Mouse (Mus musculus) embryonic facial prominence, embryonic 10.5 days (tissue): Measurements from ENCODE around the gene Picalm. TPM values are rescaled to one million over a fixed set of nuclear protein-coding genes. Genes with fewer than 3 reads are reported as not detected.

Experiments used
- DNase-seq: peaks from one replicate; pipeline ENCODE4 v3.0.0-alpha.2; 2017; ENCODE audit warnings: low spot score
- H3K27ac ChIP-seq: fragments of 300-500 bp; sonication (generic); replicated peaks from 2 replicates; pipeline ENCODE4 v1.5.1; 2016; ENCODE audit warnings: mild to moderate bottlenecking
- H3K27me3 ChIP-seq: fragments of 300-500 bp; sonication (generic); replicated peaks from 2 replicates; pipeline ENCODE4 v1.6.1; 2016; ENCODE audit warnings: low read depth, mild to moderate bottlenecking; ENCODE audit not compliant: poor library complexity, severe bottlenecking
- H3K36me3 ChIP-seq: fragments of 300-500 bp; sonication (generic); replicated peaks from 2 replicates; pipeline ENCODE4 v1.6.1; 2016; ENCODE audit warnings: mild to moderate bottlenecking, moderate library complexity
- H3K4me1 ChIP-seq: fragments of 300-500 bp; sonication (generic); 2 replicates; pipeline ENCODE4 v1.6.1; 2016
- H3K4me3 ChIP-seq: fragments of 300-500 bp; sonication (generic); 2 replicates; pipeline ENCODE4 v1.5.1; 2016; ENCODE audit warnings: mild to moderate bottlenecking, moderate library complexity
- H3K9me3 ChIP-seq: fragments of 300-500 bp; sonication (generic); 2 replicates; pipeline ENCODE4 v1.6.1; 2016; ENCODE audit warnings: mild to moderate bottlenecking
- WGBS: fragments of 180-500 bp; shearing (Covaris S2); methylation state at CpG from one replicate; pipeline ENCODE4 v1.1.7; 2016; 5-methylcytosine and 5-hydroxymethylcytosine counted together
- polyA plus RNA-seq: library from polyadenylated mRNA; unstranded; fragments of >200 nt; fragmentation: Nextera tagmentation; extraction: Ambion mirVana; gene quantifications from 2 replicates; pipeline ENCODE4 v1.2.1, GENCODE M21; 2016

Picalm gene
- polyA plus RNA-seq, 1 experiment from 2014 or later = 29.0 TPM

DNA sequence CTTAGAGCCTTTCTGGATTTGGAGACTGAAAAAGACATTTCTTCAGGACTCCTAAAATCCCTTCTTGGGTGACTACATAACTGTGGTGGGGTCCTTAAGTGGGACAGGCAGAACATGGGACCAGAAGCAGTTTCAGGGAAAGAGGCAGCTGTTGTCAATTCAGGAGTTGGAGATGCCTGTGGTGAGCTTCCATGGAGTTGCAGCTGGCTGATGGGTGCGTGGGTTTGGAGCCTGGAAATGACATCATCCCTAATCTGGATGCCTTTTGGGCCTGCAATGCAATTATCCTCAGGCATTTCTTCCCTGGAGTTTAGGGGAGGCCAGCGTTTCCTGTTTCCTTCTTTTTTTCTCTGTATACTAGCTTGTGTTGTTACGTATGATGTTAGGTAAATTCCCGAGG is 103.9 kb downstream of the Picalm start:
- H3K9me3 ChIP-seq = no peaks in the 10 kb centered on the region
- no peaks in the 10 kb centered on the region; the same call in 1 of the 2 replicates for H3K27me3 ChIP-seq
- H3K36me3 ChIP-seq = no peaks in the 10 kb centered on the region
- peaks cover 27% of the 10 kb centered on the region for H3K4me1 ChIP-seq
- DNase-seq = peak; percentile 26
- H3K4me3 ChIP-seq = no peak overlapping the region
- peak overlapping the region; percentile 19; the same call in 1 of the 2 replicates for H3K27ac ChIP-seq
- 48% methylated on average over 4 of the region's 4 CpGs for WGBS

DNA sequence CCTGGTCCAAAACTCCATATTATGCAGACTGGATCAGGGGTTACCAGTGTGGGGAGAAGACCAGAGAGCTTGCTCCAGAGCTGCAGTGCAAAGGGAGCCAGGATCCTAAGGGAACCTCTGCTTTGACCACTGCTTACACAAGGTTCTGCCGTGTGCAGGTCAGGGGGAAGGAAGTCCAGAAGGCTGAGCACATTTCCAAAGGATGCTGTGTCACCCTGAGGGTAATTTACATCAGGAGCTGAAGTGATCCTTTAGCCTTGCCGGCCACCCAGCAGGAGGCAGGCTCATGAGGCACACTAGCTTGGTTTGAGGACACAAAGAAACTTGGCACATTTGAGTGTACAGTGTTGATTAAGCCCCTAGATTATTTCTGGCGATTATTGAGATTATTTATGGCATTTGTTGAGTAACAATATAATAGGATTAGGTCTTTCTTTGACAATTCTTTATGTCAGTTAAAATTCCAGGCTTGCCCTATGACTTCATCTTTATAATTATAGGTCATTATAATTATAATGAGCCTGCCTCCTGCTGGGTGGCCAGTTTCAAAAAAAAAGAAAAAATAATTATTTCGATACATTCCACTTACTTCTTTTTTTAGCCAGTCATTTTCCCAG is 106.4 kb downstream of the Picalm start:
- no peaks in the 10 kb centered on the region for H3K9me3 ChIP-seq
- H3K36me3 ChIP-seq = no peaks in the 10 kb centered on the region
- peaks cover 18% of the 10 kb centered on the region for H3K4me1 ChIP-seq
- 50% methylated on average over 4 of the region's 4 CpGs for WGBS
- DNase-seq = no peak
- no peak overlapping the region for H3K27ac ChIP-seq
- no peak overlapping the region for H3K4me3 ChIP-seq
- H3K27me3 ChIP-seq = no peaks in the 10 kb centered on the region; the same call in 1 of the 2 replicates

GRCm38 (mm10) chr7:90243151-90243550 is 113.1 kb downstream of the Picalm start:
- 93% methylated on average over 6 of the region's 6 CpGs for WGBS
- Histone ChIP-seq H3K27ac (no peak overlapping the region), H3K9me3 (no peaks in the 10 kb centered on the region), H3K4me1 (peaks cover 8% of the 10 kb centered on the region), H3K27me3 (no peaks in the 10 kb centered on the region), H3K36me3 (no peaks in the 10 kb centered on the region), H3K4me3 (no peak overlapping the region)
- DNase-seq = no peak

DNA sequence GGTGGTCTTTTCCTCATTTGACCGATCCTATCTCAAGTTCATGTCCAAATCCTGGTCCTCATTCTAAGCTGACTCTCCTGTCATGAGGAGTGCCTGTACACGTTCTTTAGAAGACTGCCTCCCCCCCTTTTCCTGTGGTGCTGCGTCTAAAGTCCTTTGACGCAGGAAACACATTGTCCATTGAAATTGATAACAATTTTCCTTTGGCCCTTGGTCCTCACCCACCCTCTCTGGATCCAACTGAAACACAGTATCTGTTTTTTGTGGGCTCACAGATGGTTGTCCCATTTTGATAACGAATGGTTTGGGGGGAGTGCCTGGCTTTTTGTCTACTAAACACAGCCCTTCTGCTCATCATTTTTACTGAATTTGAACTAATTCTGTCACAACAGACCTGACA is 113.6 kb downstream of the Picalm start:
- DNase-seq = no peak
- Histone ChIP-seq H3K27me3 (no peaks in the 10 kb centered on the region), H3K36me3 (no peaks in the 10 kb centered on the region), H3K27ac (no peak overlapping the region), H3K9me3 (no peaks in the 10 kb centered on the region), H3K4me1 (peaks cover 5% of the 10 kb centered on the region), H3K4me3 (no peak overlapping the region)
- WGBS = 85% methylated on average over 5 of the region's 5 CpGs

DNA sequence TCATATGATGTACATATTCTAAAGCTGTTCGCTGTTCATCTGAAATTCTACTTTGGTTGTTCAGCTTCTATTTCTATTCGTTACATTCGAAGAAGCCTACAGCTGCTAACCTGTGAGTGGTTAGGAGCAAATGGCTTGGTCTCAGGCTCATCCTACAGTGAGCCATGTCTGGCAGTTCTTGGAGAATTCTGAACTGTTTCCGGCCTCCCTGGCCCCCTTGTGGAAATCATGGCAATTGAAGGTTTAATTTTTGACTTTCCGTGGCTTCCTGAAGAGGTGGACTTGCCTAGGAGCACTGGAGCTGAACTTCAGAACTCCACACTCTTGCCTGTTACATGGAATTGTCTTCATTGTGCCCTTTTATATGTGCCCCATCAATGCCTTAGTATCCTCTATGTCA is 122.9 kb downstream of the Picalm start:
- Histone ChIP-seq H3K4me1 (no peaks in the 10 kb centered on the region), H3K4me3 (no peak overlapping the region), H3K36me3 (no peaks in the 10 kb centered on the region), H3K27ac (no peak overlapping the region), H3K9me3 (no peaks in the 10 kb centered on the region), H3K27me3 (no peaks in the 10 kb centered on the region)
- DNase-seq = peak; percentile 21
- WGBS = 77% methylated on average over 5 of the region's 5 CpGs

GRCm38 (mm10) chr7:90258701-90259100 is 128.7 kb downstream of the Picalm start:
- WGBS = 91% methylated on average over 2 of the region's 2 CpGs
- Histone ChIP-seq H3K4me1 (peaks cover 5% of the 10 kb centered on the region; the same call in 1 of the 2 replicates), H3K36me3 (no peaks in the 10 kb centered on the region), H3K27me3 (no peaks in the 10 kb centered on the region), H3K4me3 (no peak overlapping the region), H3K27ac (no peak overlapping the region), H3K9me3 (no peaks in the 10 kb centered on the region)
- DNase-seq = no peak

DNA sequence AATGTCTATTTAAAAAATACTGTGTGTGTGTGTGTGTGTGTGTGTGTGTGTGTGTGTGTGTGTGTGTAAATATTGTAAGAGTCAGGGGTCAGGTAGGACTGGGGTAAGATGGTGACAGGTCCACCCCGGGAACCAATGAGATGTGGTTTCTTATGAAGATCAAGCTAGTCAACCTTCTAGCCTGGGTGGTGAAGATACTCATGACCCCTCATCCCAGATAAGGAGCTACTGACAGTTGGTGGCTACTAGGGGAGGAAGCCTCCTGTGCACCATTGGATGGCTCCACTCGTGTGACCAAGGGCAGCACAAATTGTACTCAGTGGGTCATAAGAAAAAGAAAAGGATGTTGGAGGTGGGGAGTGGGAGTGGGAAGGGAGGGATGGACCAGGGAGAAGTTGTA is 129.9 kb downstream of the Picalm start:
- peaks cover 5% of the 10 kb centered on the region; the same call in 1 of the 2 replicates for H3K4me1 ChIP-seq
- H3K4me3 ChIP-seq = no peak overlapping the region
- H3K9me3 ChIP-seq = no peaks in the 10 kb centered on the region
- no peaks in the 10 kb centered on the region for H3K36me3 ChIP-seq
- no peaks in the 10 kb centered on the region for H3K27me3 ChIP-seq
- DNase-seq = no peak
- 86% methylated on average over 2 of the region's 2 CpGs for WGBS
- H3K27ac ChIP-seq = no peak overlapping the region

DNA sequence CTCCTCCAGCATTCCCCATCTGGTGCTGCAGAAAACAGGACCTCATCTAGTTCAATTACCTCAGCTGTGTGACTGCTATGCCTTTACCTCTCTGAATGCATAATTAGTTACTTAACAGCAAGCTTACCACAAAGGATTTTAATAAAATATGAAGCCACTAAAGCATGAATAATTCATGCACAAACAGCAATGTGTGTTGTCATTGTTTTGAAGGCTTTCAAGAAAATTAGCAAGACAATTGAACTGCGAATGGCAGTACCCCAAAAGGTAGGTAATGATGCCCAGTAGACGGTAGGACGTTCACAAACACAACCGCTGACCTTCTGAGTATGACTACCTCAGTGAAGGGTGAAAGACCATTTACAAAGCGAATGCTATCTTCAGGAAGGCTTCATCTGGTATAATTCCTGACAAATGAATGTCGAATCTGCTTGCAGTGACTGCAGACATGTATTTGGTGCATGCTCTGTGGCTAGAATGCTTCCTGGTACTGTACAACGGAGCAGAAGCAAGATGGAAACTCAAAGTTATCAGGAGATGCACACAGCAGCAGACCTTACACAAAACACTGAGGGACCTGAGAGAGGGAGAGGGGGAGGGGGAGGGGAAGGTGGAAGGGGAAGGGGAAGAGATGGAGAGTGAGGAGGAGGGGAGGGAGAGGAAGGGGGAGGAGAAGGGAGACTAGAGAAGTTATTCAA is 132.0 kb downstream of the Picalm start:
- DNase-seq = no peak
- Histone ChIP-seq H3K27me3 (no peaks in the 10 kb centered on the region), H3K36me3 (no peaks in the 10 kb centered on the region), H3K9me3 (no peaks in the 10 kb centered on the region), H3K4me3 (no peak overlapping the region), H3K4me1 (peaks cover 12% of the 10 kb centered on the region), H3K27ac (no peak overlapping the region)
- WGBS = 34% methylated on average over 7 of the region's 7 CpGs

Other genes starting within 250 kb of the Picalm start
- 0.10 and 0.31 TPM in 2 replicates for gene Ccdc81, start 226.6 kb upstream of the Picalm start, polyA plus RNA-seq
- gene Hikeshi, start 189.0 kb upstream of the Picalm start, polyA plus RNA-seq = 149 and 159 TPM in 2 replicates
- 89.6 and 89.7 TPM in 2 replicates for gene Eed, start 149.2 kb upstream of the Picalm start, polyA plus RNA-seq
- gene Ccdc83, start 135.6 kb downstream of the Picalm start, polyA plus RNA-seq = 0.10 TPM in 1 of 2 replicates, not detected in the other
- 3.1 and 3.2 TPM in 2 replicates for gene Sytl2, start 172.0 kb downstream of the Picalm start, polyA plus RNA-seq